Mouse (Mus musculus): ENCODE measurements around the gene Chp2. TPM values are rescaled to one million over a fixed set of nuclear protein-coding genes. Genes with fewer than 3 reads are reported as not detected.
A peak's percentile ranks its signal among the peaks of the same experiment; 100 is the strongest.

Gene Chp2
- total and polyA plus RNA-seq, 2 experiments from 2014 or later, result 0.38 to 0.99 TPM

- Histone ChIP-seq H3K9me3 (ENCODE audit: low read length) (no peaks in the 10 kb centered on the region), H3K9ac (replicated peaks; ENCODE audit: low read length, poor library complexity, severe bottlenecking) (no peak overlapping the region), H3K4me3 (ENCODE audit: low read depth, low read length) (no peak overlapping the region), H3K36me3 (ENCODE audit: insufficient read depth, low read length) (no peaks in the 10 kb centered on the region), H3K27ac (ENCODE audit: low read depth, low read length) (no peak overlapping the region), H3K4me2 (ENCODE audit: low read depth, low read length, poor library complexity, severe bottlenecking) (no peak overlapping the region), H3K4me1 (ENCODE audit: insufficient read depth, low read length) (no peaks in the 10 kb centered on the region), H3K27me3 (ENCODE audit: insufficient read depth, low read length) (no peaks in the 10 kb centered on the region)
- no peak for TF ChIP-seq CTCF (IDR thresholded peaks at IDR 0.05)
- DNase-seq (ENCODE audit: low spot score), result peak; percentile 51
- WGBS, result 18% methylated on average over 7 of the region's 7 CpGs
- ATAC-seq (ENCODE audit: low FRiP score), result peak; percentile 34; the same call in 1 of the 2 replicates
Measured at GRCm38 (mm10) chr7:122244166-122244565, 24.9 kb downstream of the Chp2 start.

- Histone ChIP-seq H3K4me1 (ENCODE audit: insufficient read depth, low read length) (no peaks in the 10 kb centered on the region), H3K4me3 (ENCODE audit: low read depth, low read length) (no peak overlapping the region), H3K27me3 (ENCODE audit: insufficient read depth, low read length) (no peaks in the 10 kb centered on the region), H3K9me3 (ENCODE audit: low read length) (no peaks in the 10 kb centered on the region), H3K4me2 (ENCODE audit: low read depth, low read length, poor library complexity, severe bottlenecking) (no peak overlapping the region), H3K36me3 (ENCODE audit: insufficient read depth, low read length) (no peaks in the 10 kb centered on the region), H3K9ac (replicated peaks; ENCODE audit: low read length, poor library complexity, severe bottlenecking) (no peak overlapping the region), H3K27ac (ENCODE audit: low read depth, low read length) (no peak overlapping the region)
- DNase-seq (ENCODE audit: low spot score), result no peak
- ATAC-seq (ENCODE audit: low FRiP score), result no peak
- TF ChIP-seq CTCF (IDR thresholded peaks at IDR 0.05), result no peak
- 54% methylated on average over 8 of the region's 8 CpGs for WGBS
Measured at GRCm38 (mm10) chr7:122244584-122244983, 25.3 kb downstream of the Chp2 start.

GRCm38 (mm10) chr7:122245976-122246375, 26.7 kb downstream of the Chp2 start:
- Histone ChIP-seq H3K9me3 (ENCODE audit: low read length) (no peaks in the 10 kb centered on the region), H3K36me3 (ENCODE audit: insufficient read depth, low read length) (no peaks in the 10 kb centered on the region), H3K4me3 (ENCODE audit: low read depth, low read length) (no peak overlapping the region), H3K4me1 (ENCODE audit: insufficient read depth, low read length) (no peaks in the 10 kb centered on the region), H3K9ac (replicated peaks; ENCODE audit: low read length, poor library complexity, severe bottlenecking) (no peak overlapping the region), H3K27ac (ENCODE audit: low read depth, low read length) (no peak overlapping the region), H3K27me3 (ENCODE audit: insufficient read depth, low read length) (no peaks in the 10 kb centered on the region), H3K4me2 (ENCODE audit: low read depth, low read length, poor library complexity, severe bottlenecking) (no peak overlapping the region)
- TF ChIP-seq CTCF (IDR thresholded peaks at IDR 0.05), result no peak
- DNase-seq (ENCODE audit: low spot score) (no peak), ATAC-seq (ENCODE audit: low FRiP score) (no peak)
- WGBS, result 84% methylated on average over 3 of the region's 5 CpGs

- H3K27ac ChIP-seq (ENCODE audit: low read depth, low read length), result no peak overlapping the region
- ATAC-seq (ENCODE audit: low FRiP score) (no peak), DNase-seq (ENCODE audit: low spot score) (no peak)
- no peaks in the 10 kb centered on the region for H3K9me3 ChIP-seq (ENCODE audit: low read length)
- H3K9ac ChIP-seq (replicated peaks; ENCODE audit: low read length, poor library complexity, severe bottlenecking), result no peak overlapping the region
- H3K36me3 ChIP-seq (ENCODE audit: insufficient read depth, low read length), result no peaks in the 10 kb centered on the region
- H3K4me1 ChIP-seq (ENCODE audit: insufficient read depth, low read length), result no peaks in the 10 kb centered on the region
- H3K27me3 ChIP-seq (ENCODE audit: insufficient read depth, low read length), result no peaks in the 10 kb centered on the region
- H3K4me3 ChIP-seq (ENCODE audit: low read depth, low read length), result no peak overlapping the region
- no peak for TF ChIP-seq CTCF (IDR thresholded peaks at IDR 0.05)
- 84% methylated on average over 10 of the region's 10 CpGs for WGBS
- no peak overlapping the region for H3K4me2 ChIP-seq (ENCODE audit: low read depth, low read length, poor library complexity, severe bottlenecking)
Measured at GRCm38 (mm10) chr7:122247254-122247864, 28.1 kb downstream of the Chp2 start.

- no peak overlapping the region for H3K4me2 ChIP-seq (ENCODE audit: low read depth, low read length, poor library complexity, severe bottlenecking)
- WGBS, result 92% methylated on average over 9 of the region's 9 CpGs
- H3K27ac ChIP-seq (ENCODE audit: low read depth, low read length), result no peak overlapping the region
- TF ChIP-seq CTCF (IDR thresholded peaks at IDR 0.05), result no peak
- H3K27me3 ChIP-seq (ENCODE audit: insufficient read depth, low read length), result no peaks in the 10 kb centered on the region
- no peak overlapping the region for H3K4me3 ChIP-seq (ENCODE audit: low read depth, low read length)
- ATAC-seq (ENCODE audit: low FRiP score), result no peak
- H3K4me1 ChIP-seq (ENCODE audit: insufficient read depth, low read length), result no peaks in the 10 kb centered on the region
- no peak overlapping the region for H3K9ac ChIP-seq (replicated peaks; ENCODE audit: low read length, poor library complexity, severe bottlenecking)
- H3K36me3 ChIP-seq (ENCODE audit: insufficient read depth, low read length), result no peaks in the 10 kb centered on the region
- H3K9me3 ChIP-seq (ENCODE audit: low read length), result no peaks in the 10 kb centered on the region
- DNase-seq (ENCODE audit: low spot score), result no peak
Measured at GRCm38 (mm10) chr7:122249321-122249821, 30.1 kb downstream of the Chp2 start.

GRCm38 (mm10) chr7:122251197-122252011, 32.1 kb downstream of the Chp2 start:
- no peaks in the 10 kb centered on the region for H3K4me1 ChIP-seq (ENCODE audit: insufficient read depth, low read length)
- DNase-seq (ENCODE audit: low spot score) (peak; percentile 75), ATAC-seq (ENCODE audit: low FRiP score) (0 out of 2 replicates have a peak, but pooled peaks have one; percentile 7)
- no peak overlapping the region for H3K9ac ChIP-seq (replicated peaks; ENCODE audit: low read length, poor library complexity, severe bottlenecking)
- no peak overlapping the region for H3K27ac ChIP-seq (ENCODE audit: low read depth, low read length)
- H3K27me3 ChIP-seq (ENCODE audit: insufficient read depth, low read length), result no peaks in the 10 kb centered on the region
- 37% methylated on average over 18 of the region's 21 CpGs for WGBS
- H3K36me3 ChIP-seq (ENCODE audit: insufficient read depth, low read length), result no peaks in the 10 kb centered on the region
- H3K4me3 ChIP-seq (ENCODE audit: low read depth, low read length), result no peak overlapping the region
- TF ChIP-seq CTCF (IDR thresholded peaks at IDR 0.05), result peak; percentile 78
- H3K4me2 ChIP-seq (ENCODE audit: low read depth, low read length, poor library complexity, severe bottlenecking), result no peak overlapping the region
- no peaks in the 10 kb centered on the region for H3K9me3 ChIP-seq (ENCODE audit: low read length)
